Mouse (Mus musculus) layer of hippocampus, adult 8-10 months (tissue): Measurements from ENCODE around the gene Cirbp. TPM values are rescaled to one million over a fixed set of nuclear protein-coding genes. Genes with fewer than 3 reads are reported as not detected.

ENCODE experiments used
- DNase-seq, 2 experiments: peaks; one replicate each; pipeline ENCODE4 v3.0.0; 2022; ENCODE audit warnings: low spot score in 2 of 2
- total RNA-seq, 4 experiments: library from RNA; stranded (reverse); gene quantifications; 2 replicates each; pipeline ENCODE4 v1.2.4; 2022

Cirbp gene
- total RNA-seq, 4 experiments from 2014 or later = 75.7 to 148 (median 96.4) TPM

DNA sequence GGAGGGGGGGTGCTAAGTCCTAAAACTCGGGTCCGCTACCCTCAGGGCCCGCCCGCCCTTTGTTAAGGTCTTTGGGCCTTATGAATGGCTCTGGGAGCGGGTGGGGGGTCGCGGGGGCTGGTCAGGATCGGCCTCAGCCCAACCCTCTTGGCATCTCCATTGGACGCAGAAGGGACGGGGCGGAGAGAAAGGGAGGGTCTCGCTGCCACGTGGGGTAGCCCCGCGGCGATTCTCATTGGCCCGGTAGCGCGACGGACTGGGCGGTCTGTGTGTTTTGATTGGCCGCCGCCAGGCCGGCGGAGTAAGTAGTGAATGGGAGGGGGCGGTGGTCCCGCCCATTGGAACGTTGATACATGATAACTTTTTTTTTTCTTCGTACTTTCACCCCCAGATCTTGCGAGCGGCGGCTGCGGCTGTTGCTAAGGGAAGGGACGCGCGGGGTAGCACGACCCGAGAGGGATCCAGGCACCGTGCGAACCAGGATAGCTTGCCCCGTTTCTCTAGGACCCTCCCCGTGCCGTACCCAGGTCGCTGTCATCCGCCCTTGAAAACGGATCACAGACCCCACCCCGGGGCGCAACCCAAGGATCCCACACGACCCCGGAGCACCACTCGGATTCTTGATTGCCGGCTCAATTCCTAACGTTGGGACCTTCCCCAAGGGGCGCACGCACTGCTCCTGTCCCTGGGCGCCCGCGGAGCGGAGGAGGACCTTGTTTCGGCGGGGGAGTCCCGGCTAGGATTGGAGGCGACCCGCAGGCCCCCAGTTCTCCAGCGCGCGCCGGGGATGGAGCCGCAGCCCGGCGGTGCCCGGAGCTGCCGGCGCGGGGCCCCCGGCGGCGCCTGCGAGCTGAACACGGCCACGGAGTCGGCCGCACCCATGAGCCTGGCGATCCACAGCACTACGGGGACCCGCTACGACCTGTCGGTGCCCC, 16.2 kb upstream of the Cirbp start:
- peak; percentile 97 to 98 for DNase-seq

DNA sequence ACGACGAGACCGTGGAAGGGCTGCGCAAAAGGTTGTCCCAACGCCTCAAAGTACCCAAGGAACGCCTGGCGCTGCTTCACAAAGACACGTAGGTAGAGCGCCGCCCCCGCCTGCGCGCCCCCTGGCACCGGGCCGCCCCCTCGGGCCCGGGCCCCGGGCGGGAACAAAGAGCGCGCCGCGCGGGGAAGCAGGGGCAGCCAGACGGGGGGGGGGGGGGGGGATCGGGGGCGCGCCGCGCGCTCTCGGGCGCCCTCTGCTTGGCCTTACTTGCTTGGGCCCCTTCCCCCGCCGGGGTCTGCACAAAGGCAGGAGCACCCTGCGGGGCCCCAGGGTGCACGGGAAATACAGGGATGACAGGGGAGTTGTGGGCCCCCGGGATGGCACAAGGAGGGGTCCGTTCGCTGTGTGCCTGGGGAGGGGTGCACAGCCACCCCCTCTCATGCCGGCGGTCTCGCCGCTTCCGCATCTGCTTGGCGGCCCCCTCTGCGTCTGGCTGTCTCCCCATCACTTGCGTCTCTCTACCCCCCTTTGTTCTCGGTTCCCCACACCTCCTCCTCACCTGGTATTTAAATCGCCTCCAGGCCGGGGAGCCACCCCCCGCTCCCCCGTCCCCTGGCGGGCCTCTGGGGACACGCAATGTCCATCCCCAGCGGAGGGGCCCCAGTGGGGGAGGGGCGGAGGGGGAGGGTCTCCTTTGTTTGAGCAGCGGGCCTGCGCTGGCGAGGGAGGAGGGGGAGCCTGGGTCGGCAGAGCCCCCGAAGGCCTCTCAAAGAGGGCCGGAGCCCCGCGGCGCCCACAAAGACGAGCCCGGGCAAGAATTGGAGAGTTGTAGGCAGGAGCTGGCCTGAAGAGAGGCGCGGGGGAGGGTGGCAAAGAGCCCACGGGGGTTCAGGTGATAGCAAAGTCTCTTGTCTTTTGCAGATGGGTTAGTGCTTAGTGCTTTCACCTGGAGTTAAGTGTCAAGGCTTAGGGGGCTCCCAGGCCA, 15.3 kb upstream of the Cirbp start:
- DNase-seq = no peak

DNA sequence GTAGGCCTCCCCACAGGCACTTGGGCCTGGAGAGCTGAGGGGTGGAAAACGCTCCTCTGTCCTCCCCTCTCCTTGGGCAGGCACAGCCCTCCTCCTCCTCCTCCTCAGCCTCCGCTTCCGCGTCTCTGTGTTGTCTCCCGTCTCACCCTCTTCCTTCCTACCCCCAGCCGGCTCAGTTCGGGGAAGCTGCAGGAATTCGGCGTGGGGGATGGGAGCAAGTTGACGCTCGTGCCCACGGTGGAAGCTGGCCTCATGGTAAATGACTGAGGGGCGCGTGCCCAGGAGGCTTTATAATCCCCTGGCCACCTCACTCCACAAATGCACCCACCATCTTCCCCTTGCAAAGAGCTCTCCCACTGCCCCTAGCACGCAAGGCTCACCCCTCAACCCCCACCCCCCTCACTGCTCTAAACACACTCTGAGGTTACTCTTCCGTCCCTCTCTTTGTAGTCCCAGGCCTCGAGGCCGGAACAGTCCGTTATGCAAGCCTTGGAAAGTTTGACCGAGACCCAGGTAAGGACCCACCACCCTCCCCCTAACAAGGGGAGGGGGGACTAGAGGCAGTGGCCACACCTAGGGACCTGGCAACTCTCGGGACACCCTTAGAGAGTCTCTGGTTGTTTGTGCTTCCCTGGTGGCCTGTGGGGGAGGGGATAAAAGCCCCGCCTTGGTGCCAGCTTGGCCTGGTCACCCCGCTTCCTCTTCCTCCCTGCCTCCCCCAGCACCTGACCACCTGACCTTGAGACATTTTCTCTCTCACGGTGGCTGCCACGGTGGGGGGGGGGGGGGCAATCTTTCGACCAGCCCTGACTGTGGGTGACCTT, 14.4 kb upstream of the Cirbp start:
- DNase-seq = no peak

DNA sequence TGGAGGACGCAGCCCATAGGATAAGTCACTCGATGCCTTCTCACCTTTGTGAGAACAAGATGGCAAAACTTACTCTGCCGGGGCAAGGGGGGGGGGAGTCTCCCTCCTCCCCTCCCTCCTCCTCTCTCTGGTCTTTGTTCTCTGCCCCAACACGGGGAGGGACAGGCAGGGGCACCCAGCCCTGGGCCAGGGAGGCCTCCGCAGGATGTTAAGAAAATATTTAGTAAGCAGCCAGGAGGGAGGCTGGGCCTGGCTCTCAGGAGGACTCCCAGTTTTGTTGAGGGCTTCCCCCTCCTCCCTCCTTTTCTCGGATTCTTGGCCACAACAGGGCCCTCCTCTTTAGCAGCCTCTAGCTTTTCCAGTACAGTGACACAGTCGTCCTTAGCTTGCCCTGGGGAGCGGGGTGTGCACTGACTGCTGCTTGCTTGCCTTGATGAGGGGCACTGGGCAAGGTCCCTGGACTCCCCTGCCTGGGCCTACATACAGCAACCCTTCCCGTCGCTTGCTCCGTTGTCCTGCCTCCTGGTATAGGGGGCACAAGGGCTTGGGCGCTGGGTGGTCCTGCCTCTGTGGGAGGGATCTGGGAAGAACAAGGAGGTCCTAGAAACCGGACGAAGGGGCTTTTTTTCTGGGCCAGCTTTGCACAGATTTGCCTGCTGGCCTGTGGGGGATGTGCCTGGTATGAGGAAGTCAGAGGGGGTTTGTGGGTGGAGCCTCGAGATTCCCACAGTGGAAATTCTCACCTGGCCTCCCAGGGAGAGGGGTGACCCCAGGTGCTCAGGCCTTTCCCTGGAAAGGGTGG, 13.5 kb upstream of the Cirbp start:
- no peak for DNase-seq

DNA sequence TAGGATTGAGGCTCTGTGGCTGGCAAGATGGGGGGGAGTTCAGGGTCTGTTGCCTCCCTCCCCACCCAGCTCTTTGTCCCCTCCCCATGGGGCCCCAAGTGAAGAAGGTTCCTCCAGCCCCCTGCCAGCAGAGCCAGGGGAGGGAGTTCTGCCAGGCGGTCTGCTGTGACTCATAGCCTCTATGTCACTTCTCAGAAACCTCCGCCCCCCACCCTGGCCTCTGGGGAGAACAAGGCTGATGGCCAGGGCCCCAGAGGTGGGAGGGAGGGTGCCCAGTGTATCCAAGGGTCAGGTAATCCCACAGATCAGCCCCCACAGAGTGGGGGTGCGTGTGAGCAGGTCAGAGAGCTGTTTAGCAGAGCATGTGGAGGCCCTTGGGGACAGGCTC, 12.9 kb upstream of the Cirbp start:
- DNase-seq = no peak

DNA sequence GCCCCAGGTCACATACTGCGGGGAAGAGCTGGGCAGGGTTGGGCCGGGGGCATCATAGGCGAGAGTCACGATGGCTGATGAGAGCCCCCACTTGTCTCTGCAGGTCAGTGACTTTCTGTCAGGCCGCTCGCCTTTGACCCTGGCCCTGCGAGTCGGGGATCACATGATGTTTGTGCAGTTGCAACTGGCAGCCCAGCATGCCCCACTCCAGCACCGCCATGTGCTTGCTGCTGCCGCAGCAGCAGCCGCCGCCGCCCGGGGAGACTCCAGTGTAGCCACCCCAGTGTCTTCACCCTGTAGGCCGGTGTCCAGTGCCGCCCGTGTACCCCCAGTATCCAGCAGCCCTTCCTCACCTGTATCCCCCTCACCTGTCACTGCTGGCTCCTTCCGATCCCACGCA, 12.1 kb upstream of the Cirbp start:
- no peak for DNase-seq

DNA sequence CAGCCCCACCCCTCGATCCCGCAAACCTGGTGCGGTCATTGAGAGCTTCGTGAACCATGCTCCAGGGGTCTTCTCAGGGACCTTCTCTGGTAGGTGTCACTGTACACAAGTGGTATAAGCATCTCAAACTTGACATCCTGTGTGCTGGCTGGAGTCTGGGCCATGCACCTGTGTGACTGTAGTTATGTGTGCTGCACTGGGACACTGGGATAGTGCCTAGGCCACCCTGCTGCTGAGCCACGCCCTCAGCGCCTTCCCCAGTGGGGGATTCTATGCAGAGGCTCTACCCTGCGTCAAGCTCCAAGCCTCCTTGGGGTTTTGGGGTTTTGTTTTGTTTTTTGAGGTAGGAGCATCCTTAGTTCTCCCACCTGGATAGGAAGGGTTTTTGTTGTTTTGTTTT, 11.4 kb upstream of the Cirbp start:
- DNase-seq = no peak

DNA sequence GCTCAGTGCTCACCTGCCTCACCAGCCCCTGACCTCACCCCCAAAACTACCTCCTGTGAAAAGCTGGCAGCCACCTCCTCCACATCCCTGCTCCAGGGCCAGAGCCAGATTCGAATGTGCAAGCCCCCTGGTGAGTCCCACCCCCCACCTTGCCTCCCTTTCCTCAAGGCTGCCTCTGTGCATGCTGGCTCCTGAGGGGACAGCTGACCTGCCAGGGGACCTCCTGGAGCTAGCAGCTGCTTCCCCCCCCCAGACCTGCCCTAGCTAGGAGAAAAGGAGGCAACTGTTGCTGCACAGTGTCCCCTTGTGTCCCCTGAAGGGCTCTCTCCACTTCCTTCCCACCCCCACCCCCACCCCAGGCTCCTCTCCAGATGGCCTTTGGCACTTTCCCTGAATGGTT, 10.5 kb upstream of the Cirbp start:
- no peak for DNase-seq

DNA sequence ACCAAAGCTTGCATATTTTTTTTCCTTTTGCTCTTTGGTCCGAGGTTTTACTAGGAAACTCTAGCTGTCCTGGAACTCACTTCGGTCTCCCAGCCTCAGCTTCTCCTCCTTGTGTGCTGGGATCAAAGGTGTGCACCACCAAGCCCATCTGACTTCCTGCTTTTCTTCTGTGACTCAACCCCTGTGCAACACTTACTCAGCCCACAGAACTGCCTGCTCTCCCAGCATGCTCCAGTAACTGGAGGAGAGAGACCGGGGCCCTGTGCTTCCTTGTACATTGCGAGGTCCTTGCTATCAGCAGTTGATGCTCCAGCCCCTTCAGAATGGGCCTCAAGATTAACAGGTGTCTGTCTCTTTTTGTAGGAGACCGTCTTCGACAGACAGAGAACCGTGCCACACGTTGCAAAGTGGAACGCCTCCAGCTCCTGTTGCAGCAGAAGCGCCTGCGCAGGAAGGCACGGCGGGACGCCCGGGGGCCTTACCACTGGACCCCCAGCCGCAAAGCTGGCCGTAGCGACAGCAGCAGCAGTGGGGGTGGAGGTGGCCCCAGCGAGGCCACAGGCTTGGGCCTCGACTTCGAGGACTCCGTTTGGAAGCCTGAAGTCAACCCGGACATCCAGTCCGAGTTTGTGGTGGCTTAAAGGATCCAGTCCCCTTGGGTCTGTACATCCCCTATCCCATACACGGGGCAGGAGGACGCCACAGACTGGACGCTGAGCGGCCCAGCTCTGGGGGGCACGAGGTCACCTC, 9.6 kb upstream of the Cirbp start:
- DNase-seq = no peak

DNA sequence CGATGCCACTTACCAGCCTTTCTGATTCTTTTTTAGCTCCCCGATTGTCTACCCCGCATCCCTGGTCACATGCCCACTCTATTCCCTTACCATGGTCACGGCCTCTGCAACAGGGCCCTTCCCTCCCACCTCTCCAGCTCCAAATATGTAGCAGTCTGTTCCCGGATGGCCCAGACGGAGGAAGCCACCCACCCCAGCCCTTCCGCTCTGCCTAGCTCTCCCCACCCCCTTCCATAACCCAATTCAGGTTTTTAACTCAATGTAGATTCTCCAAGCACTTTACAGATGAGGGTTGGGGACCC, 9.1 kb upstream of the Cirbp start:
- DNase-seq = no peak

DNA sequence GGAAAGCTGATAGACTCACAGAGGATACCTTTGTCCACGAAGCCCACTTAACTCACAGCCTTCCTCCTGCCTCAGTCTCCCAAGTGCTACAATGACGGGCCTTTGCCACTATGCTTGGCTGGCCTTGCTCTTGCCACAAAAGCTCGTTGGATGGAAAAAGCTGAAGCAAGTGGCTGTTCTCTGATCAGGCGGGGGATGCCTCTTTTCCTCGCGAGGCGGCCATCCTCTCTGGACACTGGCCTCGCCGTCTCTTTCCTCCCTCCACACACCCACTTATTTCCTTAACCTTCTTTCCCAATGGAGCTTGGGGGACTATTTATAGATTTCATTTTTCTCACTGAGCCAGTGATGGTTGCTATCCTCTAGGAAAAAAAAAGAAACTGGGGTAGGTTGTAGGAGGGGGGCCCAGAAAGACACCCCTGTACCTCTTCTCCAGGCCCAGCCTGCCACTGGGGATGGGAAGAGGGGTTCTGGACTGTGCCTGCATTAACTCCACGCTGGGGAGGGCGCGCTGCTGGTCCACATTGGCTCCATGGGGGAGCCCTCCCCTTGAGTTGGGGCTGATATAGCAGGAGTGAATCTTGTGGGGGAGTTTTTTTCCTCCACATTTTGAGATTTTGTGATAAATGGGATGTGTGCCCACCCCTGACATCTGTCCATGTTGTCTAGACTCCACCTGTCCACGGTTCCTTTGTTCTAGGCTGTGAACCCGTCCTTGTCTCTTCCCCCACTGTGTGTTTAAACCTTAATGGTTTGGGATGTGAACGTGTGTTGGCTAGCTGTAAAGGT, 8.4 kb upstream of the Cirbp start:
- DNase-seq = no peak

DNA sequence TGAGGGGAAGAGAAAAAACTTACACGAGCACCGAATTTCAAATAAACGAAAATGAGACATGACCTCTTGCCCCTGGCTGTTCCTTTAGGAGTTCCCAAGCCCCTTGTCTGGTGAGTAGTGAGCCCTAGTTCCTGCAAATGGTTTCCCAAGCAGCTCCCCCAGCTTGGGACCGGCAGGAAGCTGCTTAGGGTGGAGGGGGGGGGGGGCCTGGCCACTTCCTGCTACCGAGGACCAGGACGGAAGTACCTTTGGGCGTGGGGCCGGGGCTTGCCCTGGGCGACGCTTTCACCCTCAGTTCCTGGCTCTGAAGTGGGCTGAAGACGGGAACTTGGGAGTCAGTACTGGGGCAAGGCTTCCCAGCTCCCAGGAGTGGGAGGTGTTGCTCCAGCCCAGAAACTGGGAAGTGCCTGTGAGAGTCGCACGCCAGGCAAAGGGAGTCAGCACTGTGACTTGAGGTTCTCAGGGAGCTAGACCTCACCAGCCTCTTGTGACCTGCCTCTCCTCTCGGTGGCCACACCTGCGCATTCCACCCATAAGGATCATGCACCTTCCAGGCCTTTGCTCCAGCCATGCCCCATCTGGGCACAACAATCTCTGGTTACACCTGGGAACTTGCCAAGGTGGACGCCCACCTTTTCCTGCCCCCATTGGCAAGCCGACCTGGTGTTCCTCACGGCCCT, 7.3 kb upstream of the Cirbp start:
- DNase-seq = no peak

DNA sequence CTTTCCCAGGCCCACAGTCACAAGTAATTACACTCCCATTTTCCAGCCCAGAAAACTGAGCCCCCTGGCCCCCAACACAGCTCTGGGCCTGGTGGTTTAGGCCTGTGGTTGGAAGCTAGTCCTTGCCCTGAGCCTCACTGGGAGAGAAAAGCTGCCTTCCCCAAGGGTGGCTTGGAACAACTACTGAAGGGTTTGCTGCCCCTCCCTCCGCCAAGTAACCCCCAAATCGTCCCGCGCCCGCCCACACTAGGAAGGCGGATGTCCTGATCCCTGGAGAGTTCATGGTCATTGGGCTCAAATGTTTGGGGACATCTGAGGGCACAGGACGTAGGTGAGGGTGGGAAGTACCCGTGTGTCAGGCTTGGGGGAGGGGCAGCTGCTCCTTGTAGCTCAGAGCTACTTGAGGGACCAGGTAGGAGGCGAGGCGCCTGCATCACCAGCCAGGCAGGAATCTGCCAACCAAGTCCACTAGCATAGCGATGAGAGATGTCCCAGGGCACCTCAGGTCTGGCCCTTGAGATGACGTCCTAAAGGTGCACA, 6.7 kb upstream of the Cirbp start:
- DNase-seq = no peak

DNA sequence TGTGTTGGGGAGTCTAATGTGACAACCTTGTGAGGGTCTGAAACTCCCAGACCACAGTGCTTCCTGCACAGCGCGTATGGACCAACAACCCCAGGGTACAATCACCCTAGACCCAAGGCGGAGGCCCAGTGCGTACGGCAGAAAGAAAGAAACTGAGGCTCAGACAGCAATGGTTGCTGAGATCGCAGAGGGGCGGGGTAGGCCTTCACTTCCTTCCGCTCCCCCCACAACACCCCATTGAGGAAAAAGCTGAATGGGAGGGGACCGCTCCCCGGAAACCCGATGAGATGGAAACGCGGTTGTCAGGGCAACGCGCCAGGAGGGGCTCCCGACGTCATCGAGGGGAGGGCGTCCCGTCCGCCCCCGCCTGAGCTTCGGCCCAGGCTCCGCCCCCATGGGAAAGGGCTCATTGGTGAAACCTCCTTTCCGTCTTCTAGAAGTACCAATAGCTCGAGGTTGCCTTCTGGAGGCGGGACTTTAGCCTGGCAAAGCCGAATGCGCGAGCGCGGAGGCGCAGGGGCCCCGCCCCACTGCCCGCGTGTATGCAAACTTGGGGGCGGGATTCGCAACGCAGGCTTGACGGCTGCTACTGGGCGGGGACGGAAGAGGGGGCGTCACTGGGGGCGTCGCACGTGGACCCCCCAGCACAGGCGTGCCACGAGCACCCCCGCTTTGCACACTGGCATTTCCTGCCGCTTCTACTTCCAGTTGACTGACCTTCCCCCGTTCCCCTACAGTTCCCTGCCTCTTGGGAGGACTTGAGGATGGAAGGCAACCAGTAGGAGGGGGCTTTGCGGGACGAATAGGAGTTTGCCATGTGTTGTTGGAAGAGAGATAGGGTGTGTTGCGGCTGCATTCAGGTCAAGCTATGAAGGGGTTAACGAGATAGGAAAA, 6.0 kb upstream of the Cirbp start:
- peak; percentile 98 to 99 for DNase-seq

DNA sequence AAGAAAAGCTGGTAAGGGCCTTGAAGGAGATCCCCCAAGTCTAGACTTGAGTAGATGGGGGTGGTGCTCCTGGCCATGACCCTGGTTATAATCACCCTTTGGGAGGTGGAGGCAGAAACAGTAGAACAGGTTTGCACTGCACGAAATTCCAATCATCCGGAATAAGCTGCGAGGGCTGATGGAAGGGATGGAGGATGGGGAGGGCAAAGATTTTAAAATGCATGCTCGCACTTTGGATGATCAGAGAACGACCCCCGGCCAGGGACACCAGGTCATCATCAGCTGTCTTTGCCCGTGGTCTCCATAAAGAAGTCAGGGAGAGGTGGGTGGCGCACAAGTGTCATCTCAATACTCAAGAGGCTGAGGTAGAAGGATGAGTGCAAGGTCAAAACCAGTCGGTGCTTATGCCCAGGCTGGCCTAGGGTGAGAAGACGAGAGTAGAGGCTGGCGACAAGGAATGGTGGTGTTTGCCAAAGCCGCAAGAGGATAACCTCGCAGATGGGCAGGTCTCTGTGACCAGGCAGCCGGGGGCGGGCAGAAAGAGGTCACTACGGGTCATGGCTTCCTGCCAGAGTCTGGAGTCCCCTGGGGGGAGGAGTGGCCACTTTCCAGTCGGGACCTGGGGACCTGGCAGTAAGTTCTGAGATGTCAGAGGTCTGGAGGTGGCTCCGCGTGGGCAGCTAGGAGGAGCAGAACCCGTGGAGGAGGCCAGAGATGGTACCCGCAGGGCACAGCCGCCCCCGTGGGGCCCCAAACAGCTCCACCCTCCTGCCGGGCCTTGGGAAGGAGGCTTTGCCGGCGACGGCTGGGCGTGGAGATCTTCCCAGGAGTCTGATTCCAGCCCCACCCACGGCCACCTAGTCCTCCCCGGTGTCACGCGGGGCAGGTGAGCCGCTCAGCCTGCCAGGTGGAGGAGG, 5.1 kb upstream of the Cirbp start:
- no peak for DNase-seq
